Mouse (Mus musculus) liver, embryonic 15.5 days (tissue): Measurements from ENCODE around the gene Olfr305. TPM values are rescaled to one million over a fixed set of nuclear protein-coding genes. Genes with fewer than 3 reads are reported as not detected.
"Not testable (repeated sequence)": the region's sequence is repeated elsewhere in the genome, so short reads cannot be mapped to it uniquely, and the experiment has no call there.

Source experiments
- ATAC-seq: fragments of 200-750 bp; cut with Nextera tagmentation; 2 replicates; pipeline ENCODE4 v1.8.0; 2017; ENCODE audit warnings: moderate number of reproducible peaks, mild to moderate bottlenecking, moderate library complexity; ENCODE audit not compliant: insufficient read depth
- H3K27ac ChIP-seq: fragments of 300-500 bp; sonication (generic); replicated peaks from 2 replicates; pipeline ENCODE4 v1.5.1; 2015; ENCODE audit warnings: mild to moderate bottlenecking, inconsistent platforms
- H3K27me3 ChIP-seq: fragments of 300-500 bp; sonication (generic); 2 replicates; pipeline ENCODE4 v1.6.1; 2015; ENCODE audit warnings: mild to moderate bottlenecking, inconsistent platforms
- H3K36me3 ChIP-seq: fragments of 300-500 bp; sonication (generic); replicated peaks from 2 replicates; pipeline ENCODE4 v1.6.1; 2015; ENCODE audit warnings: moderate library complexity, mild to moderate bottlenecking, inconsistent platforms
- H3K4me1 ChIP-seq: fragments of 300-500 bp; sonication (generic); replicated peaks from 2 replicates; pipeline ENCODE4 v1.6.1; 2015; ENCODE audit warnings: inconsistent platforms
- H3K4me2 ChIP-seq: fragments of 300-500 bp; sonication (generic); 2 replicates; pipeline ENCODE4 v1.6.1; 2015; ENCODE audit warnings: moderate library complexity, mild to moderate bottlenecking, inconsistent platforms
- H3K4me3 ChIP-seq: fragments of 300-500 bp; sonication (generic); replicated peaks from 2 replicates; pipeline ENCODE4 v1.5.1; 2015; ENCODE audit warnings: mild to moderate bottlenecking, inconsistent platforms
- H3K9ac ChIP-seq: fragments of 300-500 bp; sonication (generic); 2 replicates; pipeline ENCODE4 v1.6.1; 2015; ENCODE audit warnings: moderate library complexity, mild to moderate bottlenecking, inconsistent platforms
- H3K9me3 ChIP-seq: fragments of 300-500 bp; sonication (generic); replicated peaks from 2 replicates; pipeline ENCODE4 v1.6.1; 2016; ENCODE audit warnings: inconsistent platforms
- WGBS: fragments of 180-500 bp; shearing (Covaris S2); methylation state at CpG from one replicate; pipeline ENCODE4 v1.1.7; 2015; ENCODE audit warnings: mixed read lengths; ENCODE audit not compliant: insufficient replicate concordance; 5-methylcytosine and 5-hydroxymethylcytosine counted together
- polyA plus RNA-seq: library from polyadenylated mRNA; unstranded; fragments of >200 nt; fragmentation: Nextera tagmentation; extraction: Ambion mirVana; gene quantifications from 2 replicates; pipeline ENCODE4 v1.2.1, GENCODE M21; 2015

The Olfr305 gene
- not detected in 2 replicates for polyA plus RNA-seq

GRCm38 (mm10) chr7:86366828-86367227 lies at the start of gene Olfr305:
Gene Olfr305 (minus strand): TSS chr7:86366928.
- ATAC-seq, result no peak
- 55% methylated on average over 1 of the region's 1 CpGs for WGBS

GRCm38 (mm10) chr7:86403546-86403945 lies 36.8 kb upstream of the Olfr305 start, which contains the start of gene Olfr301:
Gene Olfr301 (plus strand): TSS chr7:86403846.
- no peak within 1 kb of the TSS for H3K9ac ChIP-seq
- H3K9me3 ChIP-seq, result no peaks in the 10 kb centered on the region
- no peak for ATAC-seq
- no peak within 1 kb of the TSS for H3K4me3 ChIP-seq
- no peak within 1 kb of the TSS for H3K4me2 ChIP-seq
- H3K27ac ChIP-seq, result no peak within 1 kb of the TSS
- no peaks in the 10 kb centered on the region for H3K27me3 ChIP-seq
- 63% methylated on average over 2 of the region's 2 CpGs for WGBS
- no peaks in the 10 kb centered on the region for H3K36me3 ChIP-seq
- no peaks in the 10 kb centered on the region for H3K4me1 ChIP-seq

More at GRCm38 (mm10) chr7:86366828-86367227, at the start of gene Olfr305:
- H3K9me3 ChIP-seq, result no peaks in the 10 kb centered on the region
- no peaks in the 10 kb centered on the region for H3K4me1 ChIP-seq
- H3K27me3 ChIP-seq, result no peaks in the 10 kb centered on the region
- H3K4me2 ChIP-seq, result no peak within 1 kb of the TSS
- H3K36me3 ChIP-seq, result no peaks in the 10 kb centered on the region
- no peak within 1 kb of the TSS for H3K9ac ChIP-seq
- H3K27ac ChIP-seq, result no peak within 1 kb of the TSS
- H3K4me3 ChIP-seq, result no peak within 1 kb of the TSS

- Histone ChIP-seq H3K27ac (no peak within 1 kb of the TSS), H3K4me1 (no peaks in the 10 kb centered on the region), H3K36me3 (no peaks in the 10 kb centered on the region), H3K4me3 (no peak within 1 kb of the TSS), H3K9ac (no peak within 1 kb of the TSS), H3K4me2 (no peak within 1 kb of the TSS), H3K9me3 (no peaks in the 10 kb centered on the region), H3K27me3 (no peaks in the 10 kb centered on the region)
- ATAC-seq, result no peak
These were observed 31.0 kb upstream of the Olfr305 start, which contains the start of gene Olfr303 for GRCm38 (mm10) chr7:86397689-86398088. Gene Olfr303 (minus strand): TSS chr7:86397789.

GRCm38 (mm10) chr7:86386558-86386957 lies 19.8 kb upstream of the Olfr305 start, which contains the start of gene Olfr304:
Gene Olfr304 (minus strand): TSS chr7:86386658.
- Histone ChIP-seq H3K4me1 (no peaks in the 10 kb centered on the region), H3K27me3 (no peaks in the 10 kb centered on the region), H3K36me3 (no peaks in the 10 kb centered on the region), H3K27ac (no peak within 1 kb of the TSS), H3K9me3 (no peaks in the 10 kb centered on the region), H3K9ac (no peak within 1 kb of the TSS), H3K4me3 (no peak within 1 kb of the TSS), H3K4me2 (no peak within 1 kb of the TSS)
- no peak for ATAC-seq
- 13% methylated on average over 1 of the region's 1 CpGs for WGBS

GRCm38 (mm10) chr7:86385769-86386168 lies 19.0 kb upstream of the Olfr305 start:
- no peak overlapping the region for H3K4me2 ChIP-seq
- no peaks in the 10 kb centered on the region for H3K4me1 ChIP-seq
- no peaks in the 10 kb centered on the region for H3K27me3 ChIP-seq
- H3K4me3 ChIP-seq, result no peak overlapping the region
- H3K36me3 ChIP-seq, result no peaks in the 10 kb centered on the region
- H3K27ac ChIP-seq, result no peak overlapping the region
- H3K9ac ChIP-seq, result no peak overlapping the region
- H3K9me3 ChIP-seq, result no peaks in the 10 kb centered on the region
- no peak for ATAC-seq
- WGBS, result 43% methylated on average over 3 of the region's 3 CpGs

- 68% methylated on average over 9 of the region's 9 CpGs for WGBS
- not testable (repeated sequence) for H3K27ac ChIP-seq, H3K9ac ChIP-seq, H3K4me1 ChIP-seq, H3K27me3 ChIP-seq, H3K36me3 ChIP-seq, H3K4me3 ChIP-seq, ATAC-seq, H3K9me3 ChIP-seq, H3K4me2 ChIP-seq
These were observed 20.4 kb downstream of the Olfr305 start for GRCm38 (mm10) chr7:86346296-86346695.

- 52% methylated on average over 3 of the region's 3 CpGs for WGBS
- no peak overlapping the region for H3K4me2 ChIP-seq
- no peaks in the 10 kb centered on the region for H3K4me1 ChIP-seq
- H3K9me3 ChIP-seq, result no peaks in the 10 kb centered on the region
- no peaks in the 10 kb centered on the region for H3K27me3 ChIP-seq
- H3K27ac ChIP-seq, result no peak overlapping the region
- H3K9ac ChIP-seq, result no peak overlapping the region
- no peaks in the 10 kb centered on the region for H3K36me3 ChIP-seq
- no peak overlapping the region for H3K4me3 ChIP-seq
- no peak for ATAC-seq
These were observed 22.5 kb downstream of the Olfr305 start for GRCm38 (mm10) chr7:86344253-86344652.

- no peaks in the 10 kb centered on the region for H3K27me3 ChIP-seq
- no peaks in the 10 kb centered on the region for H3K36me3 ChIP-seq
- no peak overlapping the region for H3K27ac ChIP-seq
- H3K9ac ChIP-seq, result no peak overlapping the region
- H3K4me2 ChIP-seq, result no peak overlapping the region
- H3K4me1 ChIP-seq, result no peaks in the 10 kb centered on the region
- H3K4me3 ChIP-seq, result no peak overlapping the region
- no peak for ATAC-seq
- no peaks in the 10 kb centered on the region for H3K9me3 ChIP-seq
- 62% methylated on average over 14 of the region's 14 CpGs for WGBS
These were observed 23.7 kb downstream of the Olfr305 start for GRCm38 (mm10) chr7:86342881-86343565.

- no peak within 1 kb of the TSS for H3K4me3 ChIP-seq
- ATAC-seq, result no peak
- H3K36me3 ChIP-seq, result no peaks in the 10 kb centered on the region
- H3K9ac ChIP-seq, result no peak within 1 kb of the TSS
- no peak within 1 kb of the TSS for H3K27ac ChIP-seq
- H3K9me3 ChIP-seq, result no peaks in the 10 kb centered on the region
- H3K27me3 ChIP-seq, result no peaks in the 10 kb centered on the region
- 33% methylated on average over 1 of the region's 1 CpGs for WGBS
- H3K4me1 ChIP-seq, result no peaks in the 10 kb centered on the region
- no peak within 1 kb of the TSS for H3K4me2 ChIP-seq
These were observed 29.2 kb downstream of the Olfr305 start, which contains the start of gene Olfr307 for GRCm38 (mm10) chr7:86337486-86337885. Gene Olfr307 (minus strand): TSS chr7:86337586.

GRCm38 (mm10) chr7:86325530-86325929 lies 41.2 kb downstream of the Olfr305 start, which contains the start of gene Olfr308:
Gene Olfr308 (minus strand): TSS chr7:86325630.
- Histone ChIP-seq H3K4me2 (no peak within 1 kb of the TSS), H3K9ac (no peak within 1 kb of the TSS), H3K4me1 (no peaks in the 10 kb centered on the region), H3K4me3 (no peak within 1 kb of the TSS), H3K9me3 (no peaks in the 10 kb centered on the region), H3K27me3 (no peaks in the 10 kb centered on the region), H3K27ac (no peak within 1 kb of the TSS), H3K36me3 (no peaks in the 10 kb centered on the region)
- ATAC-seq, result no peak

- WGBS, result 69% methylated on average over 2 of the region's 2 CpGs
- no peak overlapping the region for H3K4me3 ChIP-seq
- H3K9me3 ChIP-seq, result no peaks in the 10 kb centered on the region
- H3K4me2 ChIP-seq, result no peak overlapping the region
- no peak overlapping the region for H3K9ac ChIP-seq
- H3K27me3 ChIP-seq, result no peaks in the 10 kb centered on the region
- no peaks in the 10 kb centered on the region for H3K36me3 ChIP-seq
- H3K4me1 ChIP-seq, result no peaks in the 10 kb centered on the region
- no peak for ATAC-seq
- H3K27ac ChIP-seq, result no peak overlapping the region
These were observed 45.4 kb downstream of the Olfr305 start for GRCm38 (mm10) chr7:86321323-86321722.

- Histone ChIP-seq H3K9ac (no peak within 1 kb of the TSS), H3K4me2 (no peak within 1 kb of the TSS), H3K4me1 (no peaks in the 10 kb centered on the region), H3K27me3 (no peaks in the 10 kb centered on the region), H3K9me3 (no peaks in the 10 kb centered on the region), H3K27ac (no peak within 1 kb of the TSS), H3K36me3 (no peaks in the 10 kb centered on the region), H3K4me3 (no peak within 1 kb of the TSS)
- 43% methylated on average over 2 of the region's 2 CpGs for WGBS
- no peak for ATAC-seq
These were observed 53.1 kb downstream of the Olfr305 start, which contains the start of gene Olfr309 for GRCm38 (mm10) chr7:86313608-86314007. Gene Olfr309 (minus strand): TSS chr7:86313708.
